Mouse (Mus musculus): ENCODE measurements around the gene Usp24.
"Not testable (repeated sequence)": the region's sequence is repeated elsewhere in the genome, so short reads cannot be mapped to it uniquely, and the experiment has no call there.

Usp24 gene

GRCm38 (mm10) chr4:106318208-106318607 lies 2.2 kb downstream of the Usp24 start:
- no peak for DNase-seq (ENCODE audit: low spot score in 2 of 2)

- no peak for DNase-seq (ENCODE audit: low spot score in 2 of 2)
Observed at GRCm38 (mm10) chr4:106318976-106319375, 3.0 kb downstream of the Usp24 start.

GRCm38 (mm10) chr4:106322846-106323245 lies 6.8 kb downstream of the Usp24 start:
- no peak for DNase-seq (ENCODE audit: low spot score in 2 of 2)

GRCm38 (mm10) chr4:106323318-106323717 lies 7.3 kb downstream of the Usp24 start:
- DNase-seq (ENCODE audit: low spot score in 2 of 2) = no peak

DNA sequence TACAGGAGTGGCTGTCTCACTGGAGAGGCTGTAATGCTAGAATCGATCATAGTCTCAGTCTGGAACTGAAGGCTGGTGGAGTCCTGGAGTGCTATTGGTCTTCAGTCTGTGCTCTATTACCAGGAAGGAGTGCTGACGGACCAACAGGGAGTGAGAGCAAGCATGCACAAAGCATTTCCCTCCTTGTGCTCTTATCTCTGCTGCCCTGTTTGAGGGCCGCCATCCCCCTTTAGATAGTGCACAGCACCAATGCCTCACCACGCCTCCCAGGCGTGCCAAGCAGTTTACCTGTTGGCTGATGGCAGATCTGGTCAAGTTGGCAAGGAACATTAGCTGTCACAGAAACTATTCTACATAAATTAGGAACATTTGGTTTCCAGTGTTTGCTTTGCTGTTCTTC lies 11.4 kb downstream of the Usp24 start:
- DNase-seq (ENCODE audit: low spot score in 2 of 2) = no peak

GRCm38 (mm10) chr4:106328704-106329103 lies 12.7 kb downstream of the Usp24 start:
- no peak for DNase-seq (ENCODE audit: low spot score in 2 of 2)

- not testable (repeated sequence) for DNase-seq (ENCODE audit: low spot score in 2 of 2)
Observed at GRCm38 (mm10) chr4:106329171-106329570, 13.2 kb downstream of the Usp24 start.

- no peak for DNase-seq (ENCODE audit: low spot score in 2 of 2)
Observed at GRCm38 (mm10) chr4:106330371-106330819, 14.4 kb downstream of the Usp24 start.

DNA sequence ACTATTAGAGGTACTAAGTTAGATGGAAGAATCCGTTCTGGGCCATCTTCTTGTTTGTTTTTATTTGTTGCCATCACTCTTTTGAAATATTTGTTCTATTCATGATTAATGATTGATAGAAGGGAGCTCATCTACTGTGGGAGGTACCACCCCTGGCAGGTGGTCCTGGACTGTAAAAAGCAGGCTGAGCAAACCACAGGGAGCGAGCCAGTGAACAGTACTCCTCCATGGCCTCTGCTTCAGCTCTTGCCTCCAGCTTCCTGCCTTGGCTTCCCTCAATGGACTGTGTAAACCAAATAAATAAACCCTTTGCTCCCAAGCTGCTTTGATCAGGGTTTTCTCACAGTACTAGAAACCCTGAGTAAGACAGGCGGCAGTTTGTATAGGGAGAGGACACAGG lies 17.1 kb downstream of the Usp24 start:
- no peak for DNase-seq (ENCODE audit: low spot score in 2 of 2)

DNA sequence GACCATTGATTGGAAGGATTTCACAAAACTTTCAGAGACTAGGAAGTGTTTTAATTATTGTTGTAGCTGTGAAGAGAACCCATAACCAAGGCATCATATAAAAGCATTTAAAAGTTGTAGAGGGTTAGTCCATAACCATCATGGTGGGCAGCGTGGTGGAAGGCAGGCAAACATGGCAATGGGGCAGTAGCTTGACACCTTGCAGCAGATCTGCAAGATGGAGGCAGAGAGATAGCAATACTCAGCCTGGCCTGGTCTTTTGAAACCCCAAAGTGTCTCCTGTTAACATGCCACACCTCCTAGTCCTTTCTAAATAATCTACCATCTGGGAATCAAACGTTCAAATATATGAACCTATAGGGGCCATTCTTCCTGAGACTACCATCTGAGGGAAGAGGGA lies 17.6 kb downstream of the Usp24 start:
- no peak for DNase-seq (ENCODE audit: low spot score in 2 of 2)

DNA sequence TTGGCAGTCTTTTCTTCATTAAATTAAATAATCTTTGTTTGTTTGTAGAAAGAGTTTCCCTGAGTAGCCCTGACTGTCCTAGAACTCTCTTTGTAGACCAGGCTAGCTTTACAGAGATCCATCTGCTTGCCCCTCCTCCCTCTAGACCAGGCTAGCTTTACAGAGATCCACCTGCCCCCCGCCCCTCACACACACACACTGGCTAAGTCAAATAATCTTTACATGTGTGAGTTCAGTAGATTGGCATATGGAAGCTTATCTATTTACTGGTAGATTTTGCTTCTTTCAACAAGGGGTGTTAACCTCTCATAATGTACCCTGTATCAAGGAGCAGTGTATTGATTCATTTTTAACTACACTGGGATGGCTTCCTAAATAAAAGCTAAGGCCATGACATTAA lies 19.8 kb downstream of the Usp24 start:
- no peak for DNase-seq (ENCODE audit: low spot score in 2 of 2)

- no peak for DNase-seq (ENCODE audit: low spot score in 2 of 2)
Observed at GRCm38 (mm10) chr4:106347664-106348063, 31.7 kb downstream of the Usp24 start.

- DNase-seq (ENCODE audit: low spot score in 2 of 2) = not testable (repeated sequence)
Observed at GRCm38 (mm10) chr4:106355025-106355424, 39.0 kb downstream of the Usp24 start.

GRCm38 (mm10) chr4:106370013-106370412 lies 54.0 kb downstream of the Usp24 start:
- no peak for DNase-seq (ENCODE audit: low spot score in 2 of 2)

GRCm38 (mm10) chr4:106375857-106376256 lies 59.8 kb downstream of the Usp24 start:
- peak; percentile 80 to 81 for DNase-seq (ENCODE audit: low spot score in 2 of 2)

DNA sequence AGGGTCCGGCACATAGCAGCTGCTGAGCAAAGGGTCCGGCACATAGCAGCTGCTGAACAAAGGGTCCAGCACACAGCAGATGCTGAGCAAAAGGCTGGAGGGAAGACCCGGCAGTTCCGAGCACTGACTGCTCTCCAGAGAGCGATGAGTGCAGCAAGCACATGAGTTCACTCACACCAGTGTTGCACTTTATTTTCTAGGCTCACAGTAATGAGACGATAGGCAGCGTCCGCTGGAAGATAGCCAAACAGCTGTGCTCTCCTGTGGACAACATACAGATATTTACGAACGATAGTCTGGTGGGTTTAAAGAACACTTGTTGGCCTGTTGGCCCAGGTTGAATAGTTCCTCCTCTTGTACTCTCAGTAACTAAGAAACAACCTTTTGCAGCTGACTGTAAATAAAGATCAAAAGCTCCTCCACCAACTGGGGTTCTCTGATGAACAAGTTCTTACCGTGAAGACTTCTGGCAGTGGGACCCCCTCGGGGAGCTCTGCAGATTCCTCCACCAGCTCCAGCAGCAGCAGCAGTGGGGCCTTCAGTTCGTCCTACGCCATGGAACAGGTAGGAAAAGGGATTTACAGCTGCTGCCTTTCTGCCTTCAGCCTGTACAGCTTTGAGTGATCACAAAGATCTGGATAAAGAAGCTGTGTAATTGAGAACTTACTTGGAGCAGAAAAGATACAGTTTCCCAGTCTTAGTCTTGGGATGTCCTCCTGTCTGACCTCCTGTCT lies 63.0 kb downstream of the Usp24 start:
- DNase-seq (ENCODE audit: low spot score in 2 of 2) = no peak

- no peak for DNase-seq (ENCODE audit: low spot score in 2 of 2)
Observed at GRCm38 (mm10) chr4:106381131-106381530, 65.1 kb downstream of the Usp24 start.

GRCm38 (mm10) chr4:106389908-106390307 lies 73.9 kb downstream of the Usp24 start:
- DNase-seq (ENCODE audit: low spot score in 2 of 2) = no peak

DNA sequence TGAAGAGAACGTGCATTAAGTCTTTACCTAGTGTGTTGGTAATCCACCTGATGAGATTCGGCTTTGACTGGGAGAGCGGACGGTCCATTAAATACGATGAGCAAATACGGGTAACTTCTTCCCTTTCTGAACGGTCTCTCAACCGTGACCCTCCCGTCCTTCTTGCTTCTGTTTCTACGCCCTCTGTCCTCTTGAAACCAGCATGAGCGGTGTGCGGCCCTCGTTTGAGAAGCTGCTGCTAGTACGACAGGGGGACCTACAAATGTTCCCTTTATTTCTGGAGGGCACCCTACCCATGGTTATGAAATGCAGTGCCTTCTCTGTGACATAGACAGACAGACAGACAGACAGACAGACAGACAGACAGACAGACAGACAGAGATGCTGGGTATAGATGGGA lies 93.6 kb downstream of the Usp24 start:
- DNase-seq (ENCODE audit: low spot score in 2 of 2) = no peak

DNA sequence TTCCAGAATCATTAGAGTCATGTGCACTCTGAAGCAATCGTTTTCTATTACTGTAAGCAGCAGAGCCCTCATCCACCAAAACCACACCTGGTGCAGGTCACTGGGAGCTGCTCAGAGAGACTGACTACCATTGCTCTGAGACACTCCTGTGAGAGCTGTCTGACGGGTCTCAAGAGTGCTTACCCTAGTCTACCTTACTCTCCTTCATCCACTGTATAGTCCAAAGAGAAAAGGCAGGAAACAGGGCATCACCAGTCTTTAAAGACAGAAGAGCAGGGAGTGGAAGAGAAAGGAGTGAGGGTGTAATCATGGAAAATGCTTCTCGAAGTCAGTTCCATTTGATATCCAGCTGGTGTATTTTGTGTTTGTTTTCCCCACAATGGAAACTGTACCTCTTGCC lies 103.2 kb downstream of the Usp24 start:
- no peak for DNase-seq (ENCODE audit: low spot score in 2 of 2)

GRCm38 (mm10) chr4:106419791-106420190 lies 103.8 kb downstream of the Usp24 start:
- no peak for DNase-seq (ENCODE audit: low spot score in 2 of 2)

GRCm38 (mm10) chr4:106422597-106422996 lies 106.6 kb downstream of the Usp24 start:
- no peak for DNase-seq (ENCODE audit: low spot score in 2 of 2)

GRCm38 (mm10) chr4:106424560-106424959 lies 108.5 kb downstream of the Usp24 start:
- DNase-seq (ENCODE audit: low spot score in 2 of 2) = no peak

DNA sequence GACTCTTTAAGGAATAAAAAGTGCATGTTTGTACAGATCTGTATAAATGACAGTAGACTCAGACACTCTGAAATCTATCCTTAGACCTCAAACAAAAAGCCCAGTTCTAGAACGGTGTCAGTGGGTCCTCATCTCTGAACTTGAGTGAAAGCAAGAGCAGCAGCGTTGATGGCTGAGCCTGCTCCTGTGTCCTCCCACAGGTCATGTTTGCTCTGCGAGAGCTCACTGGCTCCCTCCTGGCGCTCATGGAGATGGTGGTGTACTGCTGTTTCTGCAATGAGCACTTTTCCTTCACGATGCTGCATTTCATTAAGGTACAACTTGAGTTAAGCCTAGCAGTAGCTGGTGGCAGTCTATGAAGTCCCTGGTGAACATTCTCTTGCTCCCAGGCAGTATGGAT lies 110.3 kb downstream of the Usp24 start:
- DNase-seq (ENCODE audit: low spot score in 2 of 2) = no peak

Data from urinary bladder, postnatal 36 days (tissue).